Mouse (Mus musculus) lung, postnatal 0 days (tissue): Measurements from ENCODE around the gene Alms1. TPM values are rescaled to one million over a fixed set of nuclear protein-coding genes. Genes with fewer than 3 reads are reported as not detected.

Source experiments
- ATAC-seq: fragments of 200-750 bp; cut with Nextera tagmentation; 2 replicates; pipeline ENCODE4 v1.8.0; 2017; ENCODE audit warnings: moderate library complexity
- DNase-seq: peaks from one replicate; pipeline ENCODE4 v3.0.0-alpha.2; 2016; ENCODE audit warnings: low spot score
- H3K27ac ChIP-seq: fragments of 300-500 bp; sonication (generic); 2 replicates; pipeline ENCODE4 v1.5.1; 2014; ENCODE audit warnings: antibody characterized with exemption, mild to moderate bottlenecking, low read length, mixed read lengths
- H3K27me3 ChIP-seq: fragments of 300-500 bp; sonication (generic); replicated peaks from 2 replicates; pipeline ENCODE4 v1.6.1; 2014; ENCODE audit warnings: low read length, mixed read lengths; ENCODE audit not compliant: insufficient read depth
- H3K36me3 ChIP-seq: fragments of 300-500 bp; sonication (generic); 2 replicates; pipeline ENCODE4 v1.6.1; 2014; ENCODE audit warnings: low read length, mixed read lengths; ENCODE audit not compliant: insufficient read depth
- H3K4me1 ChIP-seq: fragments of 300-500 bp; sonication (generic); 2 replicates; pipeline ENCODE4 v1.6.1; 2014; ENCODE audit warnings: antibody characterized with exemption, low read depth, low read length, mixed read lengths; ENCODE audit not compliant: insufficient read depth
- H3K4me2 ChIP-seq: fragments of 300-500 bp; sonication (generic); replicated peaks from 2 replicates; pipeline ENCODE4 v1.6.1; 2014; ENCODE audit warnings: low read depth, mild to moderate bottlenecking, low read length, moderate library complexity, mixed read lengths
- H3K4me3 ChIP-seq: fragments of 300-500 bp; sonication (generic); 2 replicates; pipeline ENCODE4 v1.5.1; 2014; ENCODE audit warnings: low read depth, low read length
- H3K9ac ChIP-seq: fragments of 300-500 bp; sonication (generic); replicated peaks from 2 replicates; pipeline ENCODE4 v1.6.1; 2014; ENCODE audit warnings: low read depth, mild to moderate bottlenecking
- H3K9me3 ChIP-seq: fragments of 300-500 bp; sonication (generic); 2 replicates; pipeline ENCODE4 v1.6.1; 2016; ENCODE audit warnings: low read length, mixed read lengths
- CTCF ChIP-seq: IDR thresholded peaks from 2 replicates; pipeline ENCODE4 v1.5.1; 2016; ENCODE audit warnings: antibody characterized with exemption, mild to moderate bottlenecking
- EP300 ChIP-seq: IDR thresholded peaks from 2 replicates; pipeline ENCODE4 v1.6.1; 2016; ENCODE audit warnings: antibody characterized with exemption, mild to moderate bottlenecking, control low read depth
- WGBS: fragments of 180-500 bp; shearing (Covaris S2); extraction: QIAGEN DNeasy Blood & Tissue Kit; methylation state at CpG from one replicate; pipeline ENCODE4 v1.1.7; 2014; 5-methylcytosine and 5-hydroxymethylcytosine counted together
- polyA plus RNA-seq: library from polyadenylated mRNA; unstranded; fragments of >200 nt; fragmentation: Nextera tagmentation; extraction: Ambion mirVana; gene quantifications from 2 replicates; pipeline ENCODE4 v1.2.1, GENCODE M21; 2015

The Alms1 gene
- polyA plus RNA-seq, 1 experiment from 2014 or later: 1.2 TPM

DNA sequence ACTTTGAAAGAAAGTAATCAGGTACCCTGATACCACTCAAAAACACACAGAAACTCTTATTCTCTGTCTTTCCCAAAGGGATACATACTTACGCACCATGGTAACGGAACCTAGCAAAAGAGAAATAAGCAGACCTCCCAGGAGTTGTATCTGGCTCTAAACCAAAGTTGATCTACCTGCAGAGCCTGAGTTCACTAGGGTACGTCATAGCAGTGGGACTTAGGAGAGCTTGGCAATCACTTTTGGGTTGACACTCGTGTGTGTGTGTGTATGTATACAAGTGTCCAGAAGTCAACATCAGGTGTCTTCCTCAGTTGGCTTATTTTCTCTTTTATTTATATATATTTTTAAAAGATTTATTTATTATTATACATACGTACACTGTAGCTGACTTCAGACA is 5.6 kb upstream of the Alms1 start:
- Histone ChIP-seq H3K4me1 (no peaks in the 10 kb centered on the region), H3K9ac (no peak overlapping the region), H3K27ac (no peak overlapping the region), H3K4me3 (no peak overlapping the region), H3K27me3 (no peaks in the 10 kb centered on the region), H3K36me3 (no peaks in the 10 kb centered on the region), H3K4me2 (no peak overlapping the region), H3K9me3 (no peaks in the 10 kb centered on the region)
- TF ChIP-seq EP300 (no peak), CTCF (no peak)
- no peak for ATAC-seq
- DNase-seq: no peak
- WGBS: 84% methylated on average over 5 of the region's 5 CpGs

- no peak for ATAC-seq
- Histone ChIP-seq H3K9ac (no peak overlapping the region), H3K9me3 (no peaks in the 10 kb centered on the region), H3K36me3 (no peaks in the 10 kb centered on the region), H3K27ac (no peak overlapping the region), H3K27me3 (no peaks in the 10 kb centered on the region), H3K4me3 (no peak overlapping the region), H3K4me2 (no peak overlapping the region), H3K4me1 (peaks cover 4% of the 10 kb centered on the region; the same call in 1 of the 2 replicates)
- DNase-seq: no peak
- TF ChIP-seq CTCF (no peak), EP300 (no peak)
- WGBS: 84% methylated on average over 4 of the region's 4 CpGs
Observed at GRCm38 (mm10) chr6:85584612-85585011, 2.7 kb upstream of the Alms1 start.

- peak overlapping the region; percentile 80 for H3K4me3 ChIP-seq
- no peaks in the 10 kb centered on the region for H3K27me3 ChIP-seq
- TF ChIP-seq CTCF (peak; percentile 44), EP300 (no peak)
- no peaks in the 10 kb centered on the region for H3K36me3 ChIP-seq
- peak overlapping the region; percentile 72 for H3K4me2 ChIP-seq
- no peak for ATAC-seq
- no peak overlapping the region for H3K27ac ChIP-seq
- 36% methylated on average over 9 of the region's 9 CpGs for WGBS
- H3K4me1 ChIP-seq: peaks cover 4% of the 10 kb centered on the region; the same call in 1 of the 2 replicates
- H3K9me3 ChIP-seq: no peaks in the 10 kb centered on the region
- H3K9ac ChIP-seq: no peak overlapping the region
- no peak for DNase-seq
Observed at GRCm38 (mm10) chr6:85586805-85587367, 445 bp upstream of the Alms1 start.

GRCm38 (mm10) chr6:85588164-85588563 is 833 bp downstream of the Alms1 start:
- Histone ChIP-seq H3K27ac (no peak overlapping the region; the same call in 1 of the 2 replicates), H3K9ac (peak overlapping the region; percentile 43), H3K36me3 (no peaks in the 10 kb centered on the region), H3K4me1 (peaks cover 4% of the 10 kb centered on the region; the same call in 1 of the 2 replicates), H3K27me3 (no peaks in the 10 kb centered on the region), H3K9me3 (no peaks in the 10 kb centered on the region), H3K4me3 (peak overlapping the region; percentile 80), H3K4me2 (peak overlapping the region; percentile 72)
- DNase-seq: no peak
- no peak for ATAC-seq
- WGBS: 1% methylated on average over 10 of the region's 10 CpGs
- TF ChIP-seq EP300 (no peak), CTCF (no peak)

GRCm38 (mm10) chr6:85588568-85588967 is 1.2 kb downstream of the Alms1 start:
- Histone ChIP-seq H3K4me1 (peaks cover 4% of the 10 kb centered on the region; the same call in 1 of the 2 replicates), H3K27ac (no peak overlapping the region), H3K36me3 (no peaks in the 10 kb centered on the region), H3K9ac (0 out of 2 replicates have a peak overlapping the region, but pooled peaks have one; percentile 43), H3K4me2 (peak overlapping the region; percentile 72), H3K9me3 (no peaks in the 10 kb centered on the region), H3K4me3 (peak overlapping the region; percentile 80), H3K27me3 (no peaks in the 10 kb centered on the region)
- 9% methylated on average over 4 of the region's 4 CpGs for WGBS
- no peak for ATAC-seq
- peak; percentile 14 for DNase-seq
- TF ChIP-seq CTCF (no peak), EP300 (no peak)

- no peak overlapping the region for H3K4me2 ChIP-seq
- H3K9me3 ChIP-seq: no peaks in the 10 kb centered on the region
- H3K27ac ChIP-seq: no peak overlapping the region
- DNase-seq: no peak
- H3K4me3 ChIP-seq: no peak overlapping the region
- no peak overlapping the region for H3K9ac ChIP-seq
- no peaks in the 10 kb centered on the region for H3K36me3 ChIP-seq
- peaks cover 4% of the 10 kb centered on the region; the same call in 1 of the 2 replicates for H3K4me1 ChIP-seq
- TF ChIP-seq CTCF (no peak), EP300 (no peak)
- no peaks in the 10 kb centered on the region for H3K27me3 ChIP-seq
- 86% methylated on average over 2 of the region's 2 CpGs for WGBS
- ATAC-seq: no peak
Observed at GRCm38 (mm10) chr6:85590116-85590515, 2.8 kb downstream of the Alms1 start.

DNA sequence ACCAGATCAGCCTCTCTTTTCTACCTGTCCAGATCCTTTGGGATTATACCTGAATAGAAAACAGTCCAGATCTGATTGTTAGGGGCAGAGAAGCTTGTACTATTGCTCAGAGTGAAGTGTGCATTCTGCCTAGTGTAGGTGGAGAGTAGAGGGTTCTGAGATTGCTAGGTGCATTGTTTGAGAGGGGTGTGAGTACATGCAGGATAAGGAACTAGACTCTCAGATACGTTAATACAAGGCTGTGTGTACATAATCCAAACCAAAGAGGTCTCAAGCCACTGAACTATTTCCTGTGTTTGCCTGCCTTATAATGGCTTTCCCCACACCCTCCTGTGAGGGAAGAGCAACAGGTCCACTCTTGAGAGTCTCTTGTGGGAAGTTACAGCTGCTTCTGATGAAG is 12.0 kb downstream of the Alms1 start:
- DNase-seq (peak; percentile 59), ATAC-seq (peak; percentile 77)
- no peak overlapping the region for H3K9ac ChIP-seq
- no peak overlapping the region for H3K4me3 ChIP-seq
- H3K9me3 ChIP-seq: no peaks in the 10 kb centered on the region
- H3K27ac ChIP-seq: no peak overlapping the region
- TF ChIP-seq CTCF (no peak), EP300 (0 out of 2 replicates have a peak, but pooled peaks have one; percentile 9)
- H3K4me1 ChIP-seq: no peaks in the 10 kb centered on the region
- WGBS: 3% methylated on average over 1 of the region's 1 CpGs
- H3K36me3 ChIP-seq: no peaks in the 10 kb centered on the region
- no peaks in the 10 kb centered on the region for H3K27me3 ChIP-seq
- H3K4me2 ChIP-seq: no peak overlapping the region
